Mouse (Mus musculus) kidney, adult 2 months (tissue): ENCODE data around the gene Syce1.

Experiments
- CTCF ChIP-seq: fragments of 200-500 bp; conservative IDR thresholded peaks from 2 replicates; pipeline ENCODE4 v1.5.1; 2011; ENCODE audit warnings: low read depth, mild to moderate bottlenecking, control low read depth, low read length, moderate library complexity, mixed read lengths; ENCODE audit not compliant: insufficient read depth, insufficient read length
- POLR2A ChIP-seq: fragments of 200-500 bp; IDR thresholded peaks from one replicate; pipeline ENCODE4 v1.6.1; 2011; ENCODE audit warnings: low read depth, low read length, control low read depth

DNA sequence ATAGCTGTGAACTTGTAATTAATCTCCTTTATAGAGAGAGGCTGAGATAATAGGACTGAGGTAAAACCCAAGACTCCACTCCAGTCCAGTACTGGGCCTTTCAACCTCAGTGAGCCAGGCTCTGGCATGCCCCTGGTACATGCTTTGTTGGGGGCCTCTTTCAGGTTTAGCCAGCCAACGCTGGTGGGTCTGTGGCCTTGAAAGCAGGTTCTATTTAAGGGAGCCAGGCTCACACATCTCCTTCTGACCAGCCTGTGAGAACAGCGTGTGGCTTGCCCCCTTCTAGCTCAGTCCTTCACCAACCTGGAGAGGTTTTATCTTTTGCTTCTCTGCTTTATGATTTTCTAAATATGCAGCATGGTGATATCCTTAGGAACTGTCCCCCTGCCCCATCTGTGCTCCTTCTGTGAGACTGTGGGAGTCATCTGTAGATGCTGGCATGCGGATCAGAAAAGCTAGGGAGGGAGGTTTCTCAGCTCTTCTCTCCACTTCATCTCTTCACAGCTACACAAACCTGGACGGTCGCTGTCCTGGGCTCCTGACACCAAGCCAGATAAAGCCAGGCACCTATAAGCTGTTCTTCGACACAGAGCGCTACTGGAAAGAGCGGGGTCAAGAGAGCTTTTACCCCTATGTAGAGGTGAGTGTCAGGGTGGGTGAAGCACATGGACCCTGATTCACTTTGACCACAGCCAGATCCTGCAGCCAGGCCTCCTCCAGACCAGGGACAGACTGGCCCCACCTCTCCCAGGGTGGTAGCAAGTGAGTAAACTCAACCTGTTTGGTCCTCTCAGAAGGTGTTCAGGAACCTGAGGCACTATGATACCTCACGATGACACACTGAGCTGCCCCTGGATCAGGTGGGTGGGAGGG, 48.8 kb upstream of the Syce1 start:
- TF ChIP-seq POLR2A (no peak), CTCF (no peak)
